Mouse (Mus musculus) retina, adult 2 months (tissue): ENCODE results near the gene Cbx4.

Experiments
- DNase-seq: peaks from one replicate; pipeline ENCODE4 v3.0.0-alpha.2; 2012; ENCODE audit warnings: low read depth, low spot score

Gene Cbx4

GRCm38 (mm10) chr11:119057291-119057690 lies 28.7 kb downstream of the Cbx4 start:
- no peak for DNase-seq

- DNase-seq, result no peak
Observed at GRCm38 (mm10) chr11:119056301-119057211, 29.5 kb downstream of the Cbx4 start.

GRCm38 (mm10) chr11:119055571-119056131 lies 30.4 kb downstream of the Cbx4 start:
- no peak for DNase-seq

- no peak for DNase-seq
Observed at GRCm38 (mm10) chr11:119054351-119055345, 31.4 kb downstream of the Cbx4 start.

GRCm38 (mm10) chr11:119053738-119054350 lies 32.2 kb downstream of the Cbx4 start:
- DNase-seq, result no peak

- DNase-seq, result no peak
Observed at GRCm38 (mm10) chr11:119053257-119053670, 32.8 kb downstream of the Cbx4 start.

GRCm38 (mm10) chr11:119052661-119053256 lies 33.3 kb downstream of the Cbx4 start:
- DNase-seq, result no peak

GRCm38 (mm10) chr11:119051927-119052660 lies 33.9 kb downstream of the Cbx4 start:
- no peak for DNase-seq

- no peak for DNase-seq
Observed at GRCm38 (mm10) chr11:119051426-119051825, 34.6 kb downstream of the Cbx4 start.

- DNase-seq, result no peak
Observed at GRCm38 (mm10) chr11:119050361-119050760, 35.7 kb downstream of the Cbx4 start.

GRCm38 (mm10) chr11:119048133-119048510 lies 37.9 kb downstream of the Cbx4 start:
- DNase-seq, result no peak

- DNase-seq, result no peak
Observed at GRCm38 (mm10) chr11:119047261-119048132, 38.5 kb downstream of the Cbx4 start.

- DNase-seq, result no peak
Observed at GRCm38 (mm10) chr11:119046601-119047245, 39.3 kb downstream of the Cbx4 start.

GRCm38 (mm10) chr11:119044551-119045337 lies 41.3 kb downstream of the Cbx4 start:
- DNase-seq, result no peak

- DNase-seq, result no peak
Observed at GRCm38 (mm10) chr11:119043761-119044550, 42.1 kb downstream of the Cbx4 start.

GRCm38 (mm10) chr11:119043273-119043540 lies 42.8 kb downstream of the Cbx4 start:
- no peak for DNase-seq

- DNase-seq, result no peak
Observed at GRCm38 (mm10) chr11:119042466-119043272, 43.4 kb downstream of the Cbx4 start.
